Mouse (Mus musculus) CD4-positive, CD25-positive, alpha-beta regulatory T cell, adult 4 months (primary cell): ENCODE data around the gene Gucy1a1. TPM values are rescaled to one million over a fixed set of nuclear protein-coding genes. Genes with fewer than 3 reads are reported as not detected.

Experiments
- ATAC-seq: one replicate; pipeline ENCODE4 v1.8.0; 2017
- polyA plus RNA-seq, 2 experiments: library from polyadenylated mRNA; unstranded; fragments of 100-300 nt; shearing (Covaris generic); gene quantifications; one replicate each; pipeline ENCODE4 v1.2.1; 2017

Gucy1a1 gene
- polyA plus RNA-seq, 2 experiments from 2014 or later, result 9.2 to 20.3 TPM

- peak; percentile 96 for ATAC-seq
Observed at GRCm38 (mm10) chr3:82074201-82074851, 71.3 kb downstream of the Gucy1a1 start, which contains the start of gene Gucy1b1. Gene Gucy1b1 (minus strand): TSS chr3:82074689.

- ATAC-seq, result no peak
Observed at GRCm38 (mm10) chr3:82073741-82074181, 71.8 kb downstream of the Gucy1a1 start.

- no peak for ATAC-seq
Observed at GRCm38 (mm10) chr3:82067830-82068229, 77.8 kb downstream of the Gucy1a1 start.

DNA sequence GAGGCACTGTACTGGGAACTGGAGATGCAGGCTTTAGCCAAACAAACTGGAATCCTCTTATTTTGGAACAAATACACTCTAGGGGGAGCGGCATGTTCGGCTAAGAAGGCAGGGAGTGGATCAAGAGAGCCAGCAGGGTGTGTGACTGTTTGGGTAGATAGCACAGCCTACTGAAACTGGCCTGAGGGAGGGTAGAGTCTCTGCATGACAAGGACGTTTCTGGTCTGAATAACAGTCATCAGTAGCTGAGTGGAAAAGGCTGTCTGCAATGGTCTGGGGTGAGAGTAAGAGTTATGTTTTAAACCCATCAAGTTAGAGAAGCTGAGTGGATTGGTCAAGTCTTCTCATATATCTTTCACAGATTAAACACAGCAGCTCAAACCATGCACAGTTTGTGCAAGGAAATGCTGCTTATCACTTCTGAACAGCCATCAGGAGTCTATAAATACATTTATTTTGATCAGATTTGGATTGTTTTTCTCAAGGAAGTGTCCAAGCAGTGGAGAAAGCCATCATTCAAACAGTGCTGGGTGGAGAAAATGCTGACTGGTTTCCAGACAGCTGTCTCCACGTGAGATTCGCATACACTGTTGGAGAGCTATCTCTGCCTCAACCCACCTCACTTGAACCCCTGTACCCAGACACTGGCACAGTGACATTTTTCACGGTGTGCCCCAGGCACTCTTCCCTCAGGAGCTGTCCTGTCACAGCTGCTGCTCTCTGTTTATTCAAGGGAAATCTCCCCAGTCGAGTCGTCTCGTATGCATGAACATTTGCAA lies 84.0 kb downstream of the Gucy1a1 start:
- ATAC-seq, result no peak

DNA sequence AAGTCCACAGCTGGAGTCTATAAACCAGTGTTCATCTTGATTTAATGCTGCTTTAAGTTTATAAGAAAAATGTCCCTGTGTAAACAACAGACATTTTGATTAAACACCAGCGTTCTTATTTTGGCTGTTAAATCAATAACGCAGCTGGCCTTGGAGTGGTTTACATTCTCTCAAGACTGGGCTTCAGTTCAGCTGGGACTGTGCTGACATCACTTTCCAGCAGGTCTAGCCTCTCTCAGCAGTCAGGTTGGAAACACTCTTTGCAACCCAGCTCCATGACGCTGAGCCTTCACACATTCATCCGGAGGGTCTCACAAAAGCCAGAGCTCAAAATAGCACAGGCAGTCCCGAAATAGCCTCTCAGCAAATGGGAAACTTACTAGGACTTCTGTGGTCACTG lies 88.4 kb downstream of the Gucy1a1 start:
- no peak for ATAC-seq

DNA sequence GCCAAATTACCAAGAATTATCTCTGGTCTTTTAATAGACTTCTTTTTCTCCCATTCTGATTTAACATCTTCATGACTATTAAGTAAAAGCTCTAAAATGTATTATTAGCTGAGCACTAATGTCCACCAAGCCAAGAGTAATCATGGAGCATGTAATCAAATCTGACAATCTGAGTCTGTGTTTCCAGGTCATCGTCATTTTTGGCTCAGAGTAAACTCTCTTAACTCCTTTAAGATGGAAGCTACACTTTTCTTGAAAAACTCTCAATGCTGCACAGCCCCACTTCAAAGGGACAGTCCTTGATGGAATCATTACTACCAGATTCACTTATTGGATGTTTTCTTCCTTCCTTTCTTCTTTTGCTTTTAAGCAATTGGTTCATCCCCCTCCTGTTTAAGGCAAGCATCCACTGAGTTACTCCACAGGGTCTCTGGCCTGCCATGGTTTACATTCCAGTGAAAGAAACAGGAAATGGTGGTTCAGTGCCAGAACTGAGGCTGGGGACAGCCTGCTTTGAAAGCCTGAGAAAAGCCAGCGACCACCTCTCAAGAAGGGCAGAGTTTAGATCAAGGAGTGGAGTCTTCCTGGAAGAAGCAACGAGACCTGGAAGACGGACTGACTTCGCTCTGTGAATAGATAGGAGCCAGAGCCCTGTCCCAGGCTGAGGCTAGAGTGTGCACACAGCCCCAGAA lies 91.2 kb downstream of the Gucy1a1 start:
- no peak for ATAC-seq

DNA sequence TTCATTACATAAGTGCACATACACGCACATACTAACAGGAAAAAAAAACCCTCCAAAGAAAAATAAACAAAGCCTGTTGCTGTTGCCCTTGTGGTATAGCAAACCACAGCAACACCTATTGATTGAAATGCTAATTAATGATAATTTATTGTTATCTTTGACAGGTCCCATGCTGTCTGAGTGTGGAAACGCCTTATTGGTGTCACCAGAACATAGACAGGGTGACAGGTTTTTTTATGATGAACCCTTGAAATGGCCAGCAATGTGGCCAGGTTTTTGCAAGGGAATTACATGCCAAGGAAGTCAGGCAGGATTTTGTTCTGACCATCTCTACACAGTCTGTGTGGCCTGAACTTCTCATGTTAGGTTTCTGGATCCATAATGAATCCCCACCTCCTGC lies 93.6 kb downstream of the Gucy1a1 start:
- no peak for ATAC-seq

- no peak for ATAC-seq
Observed at GRCm38 (mm10) chr3:82051468-82051867, 94.1 kb downstream of the Gucy1a1 start.

DNA sequence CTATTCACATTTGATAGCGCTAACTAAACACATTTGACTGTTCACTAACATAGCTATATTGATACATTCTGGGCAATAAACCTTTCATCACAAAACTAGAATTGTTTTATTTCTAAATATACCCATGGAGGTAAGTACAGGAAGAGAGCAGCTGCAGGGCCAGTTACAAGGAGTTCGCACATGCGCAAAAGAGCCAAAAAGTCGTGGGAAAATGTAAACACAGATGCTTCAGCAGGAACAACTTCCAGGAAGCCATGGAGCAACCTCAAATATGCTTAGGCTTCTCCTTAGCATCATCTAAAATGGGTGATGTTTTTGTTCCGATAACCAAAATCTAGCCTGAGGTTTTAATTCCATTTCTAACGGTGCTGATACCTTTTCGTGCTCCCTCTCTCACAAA lies 96.9 kb downstream of the Gucy1a1 start:
- ATAC-seq, result no peak

DNA sequence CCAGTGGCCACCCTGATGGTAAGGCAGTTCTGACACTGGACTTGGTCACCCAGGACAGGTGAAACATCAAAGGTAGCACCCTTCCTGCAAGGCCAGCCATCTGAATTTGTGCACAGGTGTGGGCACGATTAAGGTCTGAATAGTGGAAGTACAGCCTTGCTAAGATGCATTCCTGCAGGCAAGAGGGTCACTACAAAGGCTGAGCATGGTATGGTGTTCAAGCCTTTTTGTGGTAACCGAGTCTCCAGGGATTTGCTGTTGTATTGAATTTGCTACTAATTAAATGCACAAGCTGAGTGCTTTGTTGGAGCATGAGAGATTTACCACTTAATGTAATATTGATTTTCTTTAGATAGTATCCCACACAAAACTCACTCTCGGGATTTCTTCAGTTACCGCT lies 97.5 kb downstream of the Gucy1a1 start:
- no peak for ATAC-seq

DNA sequence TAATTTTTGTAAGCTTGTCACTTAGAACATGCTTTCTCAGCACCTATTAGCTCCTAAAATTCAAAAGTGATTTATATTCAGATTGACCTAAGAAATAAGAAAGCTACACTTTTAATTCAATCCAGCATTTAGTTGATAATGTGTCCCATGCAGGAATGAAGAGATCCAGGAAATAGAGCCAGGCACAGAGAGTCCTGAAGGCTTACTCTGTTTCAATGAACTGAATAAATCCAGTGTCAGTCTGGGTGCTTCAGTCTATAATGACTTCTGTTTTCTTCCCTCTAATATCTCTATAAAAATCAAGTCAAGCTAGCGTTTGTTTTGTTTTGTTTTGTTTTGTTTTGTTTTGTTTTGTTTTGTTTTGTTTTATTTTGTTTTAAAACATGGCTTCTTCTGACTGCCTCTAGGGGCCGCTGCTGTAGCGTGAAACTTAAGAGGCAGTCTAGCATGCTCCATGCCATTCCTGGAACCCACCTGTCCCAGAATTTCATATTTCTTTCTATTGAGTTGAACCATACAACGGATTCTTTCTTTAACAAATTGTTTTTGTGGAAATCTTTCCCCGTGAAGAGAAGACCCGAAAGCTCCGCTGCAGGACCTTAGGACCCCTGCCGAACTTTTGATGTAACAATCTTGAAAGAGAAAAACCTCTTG lies 98.4 kb downstream of the Gucy1a1 start:
- ATAC-seq, result peak; percentile 67

DNA sequence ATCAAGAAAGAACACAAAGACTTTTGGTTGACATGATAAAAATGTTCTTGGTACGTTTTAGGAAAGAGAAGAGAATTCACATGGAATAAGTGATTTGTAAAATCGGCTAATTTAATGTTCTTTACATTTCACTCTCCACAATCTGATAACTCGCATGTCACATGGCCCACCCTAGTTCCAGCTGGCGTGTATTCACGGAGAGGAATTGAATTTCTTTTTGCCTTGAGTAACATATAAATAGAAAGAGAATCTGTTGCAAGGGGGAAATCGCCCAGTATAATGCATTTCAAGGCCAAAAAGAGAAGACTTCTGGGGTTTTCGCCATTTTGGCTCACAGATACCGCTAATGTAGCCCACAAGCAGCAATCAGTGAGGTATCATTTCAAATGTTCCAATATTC lies 99.5 kb downstream of the Gucy1a1 start:
- ATAC-seq, result no peak

- ATAC-seq, result no peak
Observed at GRCm38 (mm10) chr3:82044902-82045301, 100.7 kb downstream of the Gucy1a1 start.

DNA sequence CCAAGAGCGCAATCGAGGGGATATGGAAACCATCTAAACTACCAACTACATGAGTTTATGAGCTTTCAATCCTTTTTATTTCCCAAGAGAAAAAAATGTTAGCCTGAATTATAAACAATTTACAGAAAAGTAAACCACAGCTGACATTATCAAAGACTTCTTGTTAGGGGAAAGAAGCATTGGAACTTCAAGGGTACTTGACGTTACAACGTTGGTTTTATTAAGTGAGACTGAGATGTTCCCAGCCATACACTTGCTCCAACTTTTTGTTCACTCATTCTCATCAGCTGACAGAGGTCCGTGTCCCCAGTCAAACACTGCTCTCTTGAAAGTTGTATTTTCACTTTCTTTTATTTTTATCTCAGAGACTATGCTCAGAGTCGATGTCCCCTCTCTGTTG lies 101.9 kb downstream of the Gucy1a1 start:
- no peak for ATAC-seq

Other genes with a start within 250 kb of the Gucy1a1 start
- gene Ctso, start 213.2 kb downstream of the Gucy1a1 start, polyA plus RNA-seq, result 10 to 100 TPM; 53.2 to 62.3 TPM
- under 1 TPM; 0.40 to 0.51 TPM for gene Tdo2, start 169.6 kb downstream of the Gucy1a1 start, polyA plus RNA-seq
- not detected for gene Asic5, start 163.5 kb downstream of the Gucy1a1 start, polyA plus RNA-seq
- 1 to 10 TPM; 3.8 to 4.8 TPM for gene Gucy1b1, start 71.1 kb downstream of the Gucy1a1 start, polyA plus RNA-seq
- 1 to 10 TPM in 1 of 2 experiments, under 1 TPM in 1; 0.57 to 1.1 TPM for gene Map9, start 212.3 kb upstream of the Gucy1a1 start, polyA plus RNA-seq